Mouse (Mus musculus) c-Kit-positive CD71-positive TER-119-positive erythroid progenitor cells, embryonic 14.5 days (primary cell): Measurements from ENCODE around the gene Cdh5.

Experiments
- DNase-seq: peaks from one replicate; pipeline ENCODE4 v3.0.0-alpha.2; 2013; ENCODE audit warnings: low spot score

Gene Cdh5

GRCm38 (mm10) chr8:104190777-104191468, 89.5 kb downstream of the Cdh5 start:
- DNase-seq, result no peak

GRCm38 (mm10) chr8:104191496-104191895, 90.1 kb downstream of the Cdh5 start:
- no peak for DNase-seq
